Mouse (Mus musculus): ENCODE results near the gene Arvcf. TPM values are rescaled to one million over a fixed set of nuclear protein-coding genes. Genes with fewer than 3 reads are reported as not detected.

Arvcf gene
- polyA plus RNA-seq, 1 experiment from 2014 or later = 13.8 TPM

DNA sequence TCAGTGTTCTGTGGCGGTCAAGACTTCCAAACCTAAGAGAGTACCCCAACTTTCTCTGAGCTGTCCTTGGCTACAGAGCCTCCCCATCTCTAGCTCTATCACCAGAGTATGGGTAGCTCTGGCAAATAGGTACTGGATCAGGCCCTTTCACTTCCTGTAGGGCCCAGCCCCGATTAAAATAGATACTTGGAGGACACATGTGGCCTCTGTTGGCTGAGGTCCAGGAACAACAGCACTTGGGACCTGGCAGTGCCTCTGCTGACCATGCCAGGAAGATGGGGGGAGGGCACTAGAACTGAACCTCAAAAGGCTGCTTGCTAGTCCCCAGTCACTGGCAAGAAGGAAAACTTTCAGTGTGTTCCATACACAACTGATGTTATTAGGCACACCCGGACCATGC is 14.0 kb upstream of the Arvcf start:
- no peaks in the 10 kb centered on the region for H3K4me1 ChIP-seq (replicated peaks; ENCODE audit: control insufficient read depth, insufficient read depth, low read length)
- H3K4me2 ChIP-seq = no peak overlapping the region
- DNase-seq (ENCODE audit: low spot score) = no peak
- H3K9ac ChIP-seq (ENCODE audit: low read depth, low read length) = no peak overlapping the region
- no peaks in the 10 kb centered on the region for H3K9me3 ChIP-seq (ENCODE audit: control insufficient read depth, low read length)
- no peak for ATAC-seq (replicated peaks; ENCODE audit: low FRiP score)
- no peaks in the 10 kb centered on the region for H3K27me3 ChIP-seq (replicated peaks; ENCODE audit: control insufficient read depth, insufficient read depth, low read length)
- 0 out of 2 replicates have a peak, but pooled peaks cover 4% of the 10 kb centered on the region for H3K36me3 ChIP-seq (ENCODE audit: control insufficient read depth, insufficient read depth, low read length)
- WGBS = 90% methylated on average over 3 of the region's 3 CpGs
- H3K4me3 ChIP-seq (ENCODE audit: low read depth, low read length) = no peak overlapping the region
- no peak overlapping the region for H3K27ac ChIP-seq (ENCODE audit: low read depth, low read length)

DNA sequence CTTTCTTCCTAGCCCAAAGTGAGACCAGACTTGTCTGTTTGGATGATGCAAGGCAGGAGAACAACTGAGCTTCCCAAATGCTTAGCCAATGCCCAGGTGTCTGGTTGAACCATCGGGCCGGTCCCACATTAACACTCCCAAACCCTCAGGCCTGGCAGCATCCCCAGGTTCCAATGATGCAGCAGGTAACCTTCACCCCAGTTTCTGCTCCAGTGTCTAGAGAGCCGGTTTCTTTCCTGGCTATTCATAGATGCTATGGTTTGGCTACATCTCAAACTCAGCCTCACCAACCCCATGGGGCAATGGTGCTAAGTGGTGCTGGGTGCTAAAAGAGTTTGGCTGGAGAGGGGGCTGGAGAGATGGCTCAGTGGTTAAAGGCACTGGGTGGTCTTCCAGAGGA is 12.0 kb upstream of the Arvcf start:
- Histone ChIP-seq H3K27ac (ENCODE audit: low read depth, low read length) (no peak overlapping the region), H3K4me3 (ENCODE audit: low read depth, low read length) (no peak overlapping the region), H3K27me3 (replicated peaks; ENCODE audit: control insufficient read depth, insufficient read depth, low read length) (no peaks in the 10 kb centered on the region), H3K9me3 (ENCODE audit: control insufficient read depth, low read length) (no peaks in the 10 kb centered on the region), H3K4me1 (replicated peaks; ENCODE audit: control insufficient read depth, insufficient read depth, low read length) (peaks cover under 1% of the 10 kb centered on the region), H3K9ac (ENCODE audit: low read depth, low read length) (no peak overlapping the region), H3K36me3 (ENCODE audit: control insufficient read depth, insufficient read depth, low read length) (0 out of 2 replicates have a peak, but pooled peaks cover 4% of the 10 kb centered on the region), H3K4me2 (no peak overlapping the region)
- no peak for ATAC-seq (replicated peaks; ENCODE audit: low FRiP score)
- DNase-seq (ENCODE audit: low spot score) = no peak
- WGBS = 96% methylated on average over 3 of the region's 3 CpGs

GRCm38 (mm10) chr16:18337261-18337660 is 10.7 kb upstream of the Arvcf start:
- H3K36me3 ChIP-seq (ENCODE audit: control insufficient read depth, insufficient read depth, low read length) = 0 out of 2 replicates have a peak, but pooled peaks cover 2% of the 10 kb centered on the region
- 80% methylated on average over 4 of the region's 4 CpGs for WGBS

DNA sequence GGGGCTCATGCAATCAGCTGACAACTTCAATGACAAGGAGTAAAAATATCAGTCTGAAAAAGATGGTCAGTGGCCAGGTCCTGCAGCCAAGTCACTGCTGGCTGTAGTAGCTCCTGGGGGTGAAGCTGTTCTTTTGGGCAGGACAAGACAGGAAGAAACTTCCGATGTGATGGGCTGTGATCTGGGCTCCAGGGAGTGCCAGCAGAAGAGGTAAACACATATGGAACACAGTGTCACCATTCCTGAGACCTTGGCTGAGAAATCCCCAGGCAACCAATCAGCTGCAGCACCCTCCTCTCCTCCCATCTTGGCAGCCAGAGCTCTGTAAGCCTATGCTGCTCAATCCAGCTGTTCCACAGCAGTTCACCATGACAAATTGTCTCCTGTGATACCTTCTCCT is 8.1 kb upstream of the Arvcf start:
- no peak overlapping the region for H3K27ac ChIP-seq (ENCODE audit: low read depth, low read length)
- no peak for ATAC-seq (replicated peaks; ENCODE audit: low FRiP score)
- DNase-seq (ENCODE audit: low spot score) = no peak

More at GRCm38 (mm10) chr16:18337261-18337660, 10.7 kb upstream of the Arvcf start:
- no peak for DNase-seq (ENCODE audit: low spot score)
- Histone ChIP-seq H3K27ac (ENCODE audit: low read depth, low read length) (no peak overlapping the region), H3K9ac (ENCODE audit: low read depth, low read length) (no peak overlapping the region), H3K27me3 (replicated peaks; ENCODE audit: control insufficient read depth, insufficient read depth, low read length) (no peaks in the 10 kb centered on the region), H3K4me2 (no peak overlapping the region), H3K4me3 (ENCODE audit: low read depth, low read length) (no peak overlapping the region), H3K4me1 (replicated peaks; ENCODE audit: control insufficient read depth, insufficient read depth, low read length) (peaks cover 12% of the 10 kb centered on the region), H3K9me3 (ENCODE audit: control insufficient read depth, low read length) (no peaks in the 10 kb centered on the region)
- ATAC-seq (replicated peaks; ENCODE audit: low FRiP score) = no peak

DNA sequence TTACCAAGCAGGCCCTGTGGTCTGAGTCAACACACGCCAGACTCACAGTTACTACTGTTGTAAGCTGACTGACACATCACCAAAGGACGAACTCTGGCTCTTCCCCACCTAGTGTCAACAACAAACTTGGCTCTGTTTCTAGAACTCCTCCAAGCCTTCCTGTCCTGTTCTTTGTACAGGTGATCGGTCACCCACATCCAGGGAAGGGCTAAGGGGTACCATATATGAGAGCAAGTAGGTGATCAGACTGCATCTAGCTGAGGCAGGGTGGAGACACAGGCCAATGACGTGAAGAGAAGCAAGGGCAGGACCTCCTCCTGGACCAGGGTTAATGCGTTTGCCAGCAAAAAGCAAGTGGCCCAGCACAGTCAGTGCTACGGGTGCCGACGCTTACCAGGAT is 6.4 kb upstream of the Arvcf start:
- ATAC-seq (replicated peaks; ENCODE audit: low FRiP score) (peak; percentile 21; the same call in 1 of the 2 replicates), DNase-seq (ENCODE audit: low spot score) (no peak)
- H3K27ac ChIP-seq (ENCODE audit: low read depth, low read length) = peak overlapping the region; percentile 70; the same call in 1 of the 2 replicates
- H3K4me2 ChIP-seq = peak overlapping the region; percentile 65
- H3K9me3 ChIP-seq (ENCODE audit: control insufficient read depth, low read length) = no peaks in the 10 kb centered on the region
- H3K27me3 ChIP-seq (replicated peaks; ENCODE audit: control insufficient read depth, insufficient read depth, low read length) = peaks cover 4% of the 10 kb centered on the region
- 56% methylated on average over 8 of the region's 8 CpGs for WGBS
- H3K9ac ChIP-seq (ENCODE audit: low read depth, low read length) = peak overlapping the region; percentile 23; the same call in 1 of the 2 replicates
- peaks cover 27% of the 10 kb centered on the region for H3K4me1 ChIP-seq (replicated peaks; ENCODE audit: control insufficient read depth, insufficient read depth, low read length)
- no peaks in the 10 kb centered on the region for H3K36me3 ChIP-seq (ENCODE audit: control insufficient read depth, insufficient read depth, low read length)
- H3K4me3 ChIP-seq (ENCODE audit: low read depth, low read length) = peak overlapping the region; percentile 80

More for the DNA sequence above, 8.1 kb upstream of the Arvcf start:
- no peak overlapping the region for H3K4me3 ChIP-seq (ENCODE audit: low read depth, low read length)
- no peaks in the 10 kb centered on the region for H3K27me3 ChIP-seq (replicated peaks; ENCODE audit: control insufficient read depth, insufficient read depth, low read length)
- peaks cover 25% of the 10 kb centered on the region for H3K4me1 ChIP-seq (replicated peaks; ENCODE audit: control insufficient read depth, insufficient read depth, low read length)
- H3K4me2 ChIP-seq = no peak overlapping the region
- H3K9me3 ChIP-seq (ENCODE audit: control insufficient read depth, low read length) = no peaks in the 10 kb centered on the region
- 0 out of 2 replicates have a peak, but pooled peaks cover under 1% of the 10 kb centered on the region for H3K36me3 ChIP-seq (ENCODE audit: control insufficient read depth, insufficient read depth, low read length)
- 67% methylated on average over 1 of the region's 1 CpGs for WGBS
- no peak overlapping the region for H3K9ac ChIP-seq (ENCODE audit: low read depth, low read length)

- peak; percentile 57 for ATAC-seq (replicated peaks; ENCODE audit: low FRiP score)
- H3K4me1 ChIP-seq (replicated peaks; ENCODE audit: control insufficient read depth, insufficient read depth, low read length) = peaks cover 27% of the 10 kb centered on the region
- H3K36me3 ChIP-seq (ENCODE audit: control insufficient read depth, insufficient read depth, low read length) = no peaks in the 10 kb centered on the region
- H3K9ac ChIP-seq (ENCODE audit: low read depth, low read length) = peak overlapping the region; percentile 80
- no peaks in the 10 kb centered on the region for H3K9me3 ChIP-seq (ENCODE audit: control insufficient read depth, low read length)
- H3K4me2 ChIP-seq = peak overlapping the region; percentile 65
- no peak for DNase-seq (ENCODE audit: low spot score)
- peaks cover 9% of the 10 kb centered on the region for H3K27me3 ChIP-seq (replicated peaks; ENCODE audit: control insufficient read depth, insufficient read depth, low read length)
- H3K27ac ChIP-seq (ENCODE audit: low read depth, low read length) = peak overlapping the region; percentile 84
- WGBS = 49% methylated on average over 2 of the region's 2 CpGs
- H3K4me3 ChIP-seq (ENCODE audit: low read depth, low read length) = peak overlapping the region; percentile 80
Observed at GRCm38 (mm10) chr16:18342076-18342475, 5.9 kb upstream of the Arvcf start.

- Histone ChIP-seq H3K4me1 (replicated peaks; ENCODE audit: control insufficient read depth, insufficient read depth, low read length) (peaks cover 29% of the 10 kb centered on the region), H3K27me3 (replicated peaks; ENCODE audit: control insufficient read depth, insufficient read depth, low read length) (peaks cover 18% of the 10 kb centered on the region), H3K9ac (ENCODE audit: low read depth, low read length) (peak overlapping the region; percentile 80), H3K4me2 (peak overlapping the region; percentile 65), H3K27ac (ENCODE audit: low read depth, low read length) (peak overlapping the region; percentile 84), H3K36me3 (ENCODE audit: control insufficient read depth, insufficient read depth, low read length) (no peaks in the 10 kb centered on the region), H3K4me3 (ENCODE audit: low read depth, low read length) (peak overlapping the region; percentile 80), H3K9me3 (ENCODE audit: control insufficient read depth, low read length) (no peaks in the 10 kb centered on the region)
- peak; percentile 53 for DNase-seq (ENCODE audit: low spot score)
- 21% methylated on average over 9 of the region's 9 CpGs for WGBS
- ATAC-seq (replicated peaks; ENCODE audit: low FRiP score) = peak; percentile 6; the same call in 1 of the 2 replicates
Observed at GRCm38 (mm10) chr16:18342650-18343570, 5.1 kb upstream of the Arvcf start.

GRCm38 (mm10) chr16:18343778-18344177 is 4.2 kb upstream of the Arvcf start:
- peak; percentile 94 for DNase-seq (ENCODE audit: low spot score)
- H3K9me3 ChIP-seq (ENCODE audit: control insufficient read depth, low read length) = no peaks in the 10 kb centered on the region
- ATAC-seq (replicated peaks; ENCODE audit: low FRiP score) = peak; percentile 92
- no peaks in the 10 kb centered on the region for H3K36me3 ChIP-seq (ENCODE audit: control insufficient read depth, insufficient read depth, low read length)
- H3K4me2 ChIP-seq = peak overlapping the region; percentile 65
- 0% methylated on average over 38 of the region's 38 CpGs for WGBS
- H3K27ac ChIP-seq (ENCODE audit: low read depth, low read length) = peak overlapping the region; percentile 84
- H3K4me1 ChIP-seq (replicated peaks; ENCODE audit: control insufficient read depth, insufficient read depth, low read length) = peaks cover 30% of the 10 kb centered on the region
- peaks cover 26% of the 10 kb centered on the region for H3K27me3 ChIP-seq (replicated peaks; ENCODE audit: control insufficient read depth, insufficient read depth, low read length)
- H3K9ac ChIP-seq (ENCODE audit: low read depth, low read length) = peak overlapping the region; percentile 80
- H3K4me3 ChIP-seq (ENCODE audit: low read depth, low read length) = peak overlapping the region; percentile 80

Data from liver, embryonic 11.5 days (tissue).